Mouse (Mus musculus): Measurements from ENCODE around the gene Abcg5. TPM values are rescaled to one million over a fixed set of nuclear protein-coding genes. Genes with fewer than 3 reads are reported as not detected.

The Abcg5 gene
- polyA plus RNA-seq, 1 experiment from 2014 or later, result 59.8 TPM

- H3K4me1 ChIP-seq (replicated peaks; ENCODE audit: control insufficient read depth, insufficient read depth, low read length), result 0 out of 2 replicates have a peak, but pooled peaks cover 8% of the 10 kb centered on the region
- H3K9me3 ChIP-seq (ENCODE audit: control insufficient read depth), result no peaks in the 10 kb centered on the region
- no peak overlapping the region; the same call in 1 of the 2 replicates for H3K27ac ChIP-seq (ENCODE audit: low read depth, low read length)
- TF ChIP-seq CTCF (IDR thresholded peaks at IDR 0.05; ENCODE audit: low read depth), result no peak
- no peaks in the 10 kb centered on the region; the same call in 1 of the 2 replicates for H3K36me3 ChIP-seq (ENCODE audit: control insufficient read depth, insufficient read depth)
- no peaks in the 10 kb centered on the region for H3K27me3 ChIP-seq (replicated peaks; ENCODE audit: control insufficient read depth, insufficient read depth, low read length)
- ATAC-seq, result no peak
- H3K9ac ChIP-seq (ENCODE audit: low read depth, low read length), result no peak overlapping the region
- no peak overlapping the region for H3K4me3 ChIP-seq (ENCODE audit: low read depth, low read length)
- WGBS, result 56% methylated on average over 5 of the region's 5 CpGs
- H3K4me2 ChIP-seq (replicated peaks; ENCODE audit: low read depth), result no peak overlapping the region
Observed at GRCm38 (mm10) chr17:84656205-84656604, 26.6 kb downstream of the Abcg5 start.

GRCm38 (mm10) chr17:84653544-84653943, 29.3 kb downstream of the Abcg5 start:
- WGBS, result 77% methylated on average over 9 of the region's 9 CpGs

GRCm38 (mm10) chr17:84650302-84651017, 32.4 kb downstream of the Abcg5 start:
- ATAC-seq, result peak; percentile 87
- Histone ChIP-seq H3K27ac (ENCODE audit: low read depth, low read length) (peak overlapping the region; percentile 73), H3K27me3 (replicated peaks; ENCODE audit: control insufficient read depth, insufficient read depth, low read length) (no peaks in the 10 kb centered on the region), H3K9ac (ENCODE audit: low read depth, low read length) (no peak overlapping the region), H3K9me3 (ENCODE audit: control insufficient read depth) (no peaks in the 10 kb centered on the region), H3K4me1 (replicated peaks; ENCODE audit: control insufficient read depth, insufficient read depth, low read length) (peaks cover 16% of the 10 kb centered on the region), H3K36me3 (ENCODE audit: control insufficient read depth, insufficient read depth) (no peaks in the 10 kb centered on the region; the same call in 1 of the 2 replicates), H3K4me3 (ENCODE audit: low read depth, low read length) (no peak overlapping the region), H3K4me2 (replicated peaks; ENCODE audit: low read depth) (no peak overlapping the region)
- TF ChIP-seq CTCF (IDR thresholded peaks at IDR 0.05; ENCODE audit: low read depth), result no peak
- WGBS, result 45% methylated on average over 9 of the region's 9 CpGs

More at GRCm38 (mm10) chr17:84653544-84653943, 29.3 kb downstream of the Abcg5 start:
- peak overlapping the region; percentile 3; the same call in 1 of the 2 replicates for H3K27ac ChIP-seq (ENCODE audit: low read depth, low read length)
- H3K27me3 ChIP-seq (replicated peaks; ENCODE audit: control insufficient read depth, insufficient read depth, low read length), result no peaks in the 10 kb centered on the region
- H3K4me1 ChIP-seq (replicated peaks; ENCODE audit: control insufficient read depth, insufficient read depth, low read length), result peaks cover 15% of the 10 kb centered on the region
- H3K9ac ChIP-seq (ENCODE audit: low read depth, low read length), result no peak overlapping the region
- H3K4me3 ChIP-seq (ENCODE audit: low read depth, low read length), result no peak overlapping the region
- no peak for TF ChIP-seq CTCF (IDR thresholded peaks at IDR 0.05; ENCODE audit: low read depth)
- H3K4me2 ChIP-seq (replicated peaks; ENCODE audit: low read depth), result no peak overlapping the region
- peak; percentile 32 for ATAC-seq
- H3K36me3 ChIP-seq (ENCODE audit: control insufficient read depth, insufficient read depth), result no peaks in the 10 kb centered on the region; the same call in 1 of the 2 replicates
- no peaks in the 10 kb centered on the region for H3K9me3 ChIP-seq (ENCODE audit: control insufficient read depth)

GRCm38 (mm10) chr17:84647630-84648029, 35.2 kb downstream of the Abcg5 start:
- no peak overlapping the region for H3K27ac ChIP-seq (ENCODE audit: low read depth, low read length)
- no peak overlapping the region for H3K9ac ChIP-seq (ENCODE audit: low read depth, low read length)
- H3K27me3 ChIP-seq (replicated peaks; ENCODE audit: control insufficient read depth, insufficient read depth, low read length), result no peaks in the 10 kb centered on the region
- peak; percentile 2; the same call in 1 of the 2 replicates for ATAC-seq
- H3K9me3 ChIP-seq (ENCODE audit: control insufficient read depth), result no peaks in the 10 kb centered on the region
- H3K36me3 ChIP-seq (ENCODE audit: control insufficient read depth, insufficient read depth), result no peaks in the 10 kb centered on the region
- no peak overlapping the region for H3K4me2 ChIP-seq (replicated peaks; ENCODE audit: low read depth)
- peaks cover 16% of the 10 kb centered on the region for H3K4me1 ChIP-seq (replicated peaks; ENCODE audit: control insufficient read depth, insufficient read depth, low read length)
- TF ChIP-seq CTCF (IDR thresholded peaks at IDR 0.05; ENCODE audit: low read depth), result no peak
- WGBS, result 48% methylated on average over 4 of the region's 4 CpGs
- no peak overlapping the region for H3K4me3 ChIP-seq (ENCODE audit: low read depth, low read length)

- Histone ChIP-seq H3K4me1 (replicated peaks; ENCODE audit: control insufficient read depth, insufficient read depth, low read length) (peaks cover 14% of the 10 kb centered on the region), H3K27me3 (replicated peaks; ENCODE audit: control insufficient read depth, insufficient read depth, low read length) (no peaks in the 10 kb centered on the region), H3K9ac (ENCODE audit: low read depth, low read length) (no peak overlapping the region), H3K36me3 (ENCODE audit: control insufficient read depth, insufficient read depth) (no peaks in the 10 kb centered on the region), H3K27ac (ENCODE audit: low read depth, low read length) (no peak overlapping the region), H3K4me3 (ENCODE audit: low read depth, low read length) (no peak overlapping the region), H3K9me3 (ENCODE audit: control insufficient read depth) (no peaks in the 10 kb centered on the region), H3K4me2 (replicated peaks; ENCODE audit: low read depth) (no peak overlapping the region)
- ATAC-seq, result no peak
- TF ChIP-seq CTCF (IDR thresholded peaks at IDR 0.05; ENCODE audit: low read depth), result no peak
- WGBS, result 39% methylated on average over 2 of the region's 2 CpGs
Observed at GRCm38 (mm10) chr17:84646477-84646876, 36.3 kb downstream of the Abcg5 start.

- WGBS, result 16% methylated on average over 5 of the region's 7 CpGs
- no peaks in the 10 kb centered on the region for H3K9me3 ChIP-seq (ENCODE audit: control insufficient read depth)
Observed at GRCm38 (mm10) chr17:84645894-84646293, 36.9 kb downstream of the Abcg5 start.

More at GRCm38 (mm10) chr17:84645894-84646293, 36.9 kb downstream of the Abcg5 start:
- TF ChIP-seq CTCF (IDR thresholded peaks at IDR 0.05; ENCODE audit: low read depth), result no peak
- H3K4me1 ChIP-seq (replicated peaks; ENCODE audit: control insufficient read depth, insufficient read depth, low read length), result peaks cover 13% of the 10 kb centered on the region
- H3K36me3 ChIP-seq (ENCODE audit: control insufficient read depth, insufficient read depth), result no peaks in the 10 kb centered on the region
- H3K4me2 ChIP-seq (replicated peaks; ENCODE audit: low read depth), result no peak overlapping the region
- no peaks in the 10 kb centered on the region for H3K27me3 ChIP-seq (replicated peaks; ENCODE audit: control insufficient read depth, insufficient read depth, low read length)
- H3K4me3 ChIP-seq (ENCODE audit: low read depth, low read length), result no peak overlapping the region
- H3K9ac ChIP-seq (ENCODE audit: low read depth, low read length), result no peak overlapping the region
- no peak for ATAC-seq
- H3K27ac ChIP-seq (ENCODE audit: low read depth, low read length), result no peak overlapping the region

Data from intestine, postnatal 0 days (tissue).